ENCODE assay signal across 18 mouse cellular contexts in the genomic region with DNA sequence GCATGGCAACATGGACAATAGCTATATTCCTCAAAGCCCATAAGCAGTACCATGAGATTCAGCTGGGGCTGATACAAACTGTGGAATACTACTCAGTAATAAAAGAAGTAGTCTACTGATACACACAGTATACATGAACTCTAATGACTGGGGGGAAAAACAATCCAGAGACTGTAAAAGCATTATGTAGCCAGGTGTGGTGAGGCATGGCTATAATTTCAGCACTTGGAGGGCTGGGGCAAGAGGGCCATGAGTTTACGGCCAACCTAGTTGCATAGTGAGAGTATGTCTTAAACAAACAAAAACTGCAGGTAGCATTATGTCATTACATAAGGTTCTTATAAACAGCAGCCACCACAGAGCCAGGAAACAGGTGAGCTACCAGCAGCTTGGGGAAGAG. TPM values are rescaled to one million over a fixed set of nuclear protein-coding genes. Genes with fewer than 3 reads are reported as not detected.
"Had no signal": no experiment of that assay in that cellular context is flagged by ENCODE, and none has a peak within 500 bp of the region (broad histone marks: within the 10 kb centered on the region; RNA-seq: fewer than 3 reads in every experiment).

No protein-coding gene starts in this region.

- H3K27me3 ChIP-seq: neural tube, embryonic 13.5 days; neural tube, embryonic 15.5 days; stomach, embryonic 15.5 days had no signal

- DNase-seq: retina, postnatal 1 day; right cerebral cortex, adult 18-20 months; right cerebral cortex, postnatal 14 days; right cerebral cortex, postnatal 25 days; right cerebral cortex, postnatal 4 days; spleen, adult 18-20 months; thymus, adult 18-20 months; thymus, adult 2 months; thymus, postnatal 14 days; thymus, postnatal 25 days; thymus, postnatal 36 days; thymus, postnatal 4 days had no signal

- H3K4me3 ChIP-seq: neural tube, embryonic 13.5 days; neural tube, embryonic 15.5 days; stomach, embryonic 15.5 days had no signal

- H3K27ac ChIP-seq: neural tube, embryonic 13.5 days; neural tube, embryonic 15.5 days; stomach, embryonic 15.5 days; stomach, postnatal 0 days had no signal

- H3K36me3 ChIP-seq: neural tube, embryonic 13.5 days; neural tube, embryonic 15.5 days; stomach, embryonic 15.5 days had no signal

- H3K4me2 ChIP-seq: neural tube, embryonic 13.5 days; neural tube, embryonic 15.5 days; stomach, embryonic 15.5 days had no signal

- H3K9me3 ChIP-seq: neural tube, embryonic 13.5 days; neural tube, embryonic 15.5 days; stomach, embryonic 15.5 days had no signal

- H3K9ac ChIP-seq: neural tube, embryonic 13.5 days; neural tube, embryonic 15.5 days; stomach, embryonic 15.5 days had no signal

- H3K4me1 ChIP-seq: neural tube, embryonic 13.5 days; neural tube, embryonic 15.5 days; stomach, embryonic 15.5 days had no signal

RNA-seq across cellular contexts. Expression of a gene that starts 10.2 kb away (rescaled TPM):
- polyA plus RNA-seq: neural tube, embryonic 13.5 days; spleen, adult 2 months; thymus, postnatal 0 days had no signal
